Mouse (Mus musculus) erythroid progenitor cell, adult 5-6 weeks (primary cell): Measurements from ENCODE around the gene Caap1. TPM values are rescaled to one million over a fixed set of nuclear protein-coding genes. Genes with fewer than 3 reads are reported as not detected.

Source experiments
- ATAC-seq: replicated peaks from 2 replicates; pipeline ENCODE4 v1.8.0; 2016; ENCODE audit warnings: moderate number of reproducible peaks, mild to moderate bottlenecking, moderate TSS enrichment, inconsistent platforms; ENCODE audit not compliant: poor library complexity, low FRiP score, severe bottlenecking
- total RNA-seq, 2 experiments: library from RNA; stranded (forward) in 1 of 2; stranded (reverse) in 1 of 2; fragments of 150-400 nt in 1 of 2; fragments of 186-747, 209-891 nt in 1 of 2; gene quantifications; 2 replicates each; pipeline versions ENCODE4 v1.2.3 to v1.2.4; 2015 to 2017; ENCODE audit warnings: low replicate concordance in 2 of 2

Gene Caap1
- total RNA-seq (2015; ENCODE audit: low replicate concordance) (7.2 and 15.5 TPM in 2 replicates), total RNA-seq (2017; ENCODE audit: low replicate concordance) (16.0 and 39.1 TPM in 2 replicates)

- peak; percentile 99 for ATAC-seq
Measured at GRCm38 (mm10) chr4:94556265-94557054, at the start of gene Caap1, which contains the start of gene Gm10306. Caap1 (minus strand) TSS chr4:94556796. Gm10306 (plus strand) TSS chr4:94556546.

DNA sequence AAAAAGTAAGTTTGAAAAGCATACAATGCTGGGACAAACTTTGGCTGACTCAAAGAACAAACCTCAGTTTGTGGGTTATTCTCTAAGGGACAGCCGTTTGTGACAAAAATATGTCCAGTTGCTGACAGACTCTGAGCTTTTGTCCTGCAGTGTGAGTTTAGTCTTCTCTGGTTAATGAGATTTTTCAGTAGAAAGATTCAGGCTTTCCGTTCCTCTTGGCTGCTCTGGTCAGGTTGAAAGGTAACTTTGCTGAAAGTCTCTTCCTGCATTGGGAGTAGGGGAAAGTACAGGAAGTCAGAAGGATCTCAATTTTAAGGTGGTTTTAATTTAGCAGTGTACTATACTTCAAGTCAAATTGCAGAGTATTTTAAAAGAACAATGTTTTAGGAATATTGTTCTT lies 49.0 kb upstream of the Caap1 start:
- no peak for ATAC-seq

GRCm38 (mm10) chr4:94604452-94605019 lies 47.9 kb upstream of the Caap1 start:
- no peak for ATAC-seq

DNA sequence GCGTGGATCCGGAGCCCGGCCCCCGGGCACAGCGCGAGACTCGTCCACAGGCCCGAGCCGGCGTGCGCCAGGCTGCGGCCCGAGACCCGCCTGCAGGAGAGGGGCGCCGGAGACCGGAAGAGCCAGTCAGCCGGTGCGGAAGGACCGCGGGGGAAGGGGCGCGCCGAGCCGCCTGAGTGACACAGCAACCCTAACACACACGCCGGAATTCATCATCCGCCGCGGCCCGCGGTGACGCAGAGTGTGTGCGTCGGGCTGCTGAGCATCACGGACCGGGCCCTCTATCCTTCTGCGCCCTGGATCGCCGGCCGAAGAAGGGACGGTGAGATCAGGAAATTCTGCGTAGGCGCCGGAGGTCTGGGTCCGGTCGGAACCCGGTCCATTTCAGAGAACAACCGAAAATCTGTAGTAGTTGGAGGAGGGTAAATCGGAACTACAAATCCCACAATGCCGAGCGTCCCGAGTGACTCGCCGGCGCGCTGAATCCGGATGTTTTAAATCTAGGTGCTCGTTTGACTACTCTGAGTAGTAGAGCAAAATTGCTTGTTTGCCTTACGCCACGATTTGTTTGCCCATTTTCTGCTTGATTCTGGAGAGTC lies 46.5 kb upstream of the Caap1 start, which contains the start of gene Plaa:
TSS of gene Plaa (minus strand) at position 214 of the 599 bp plus-strand sequence.
- ATAC-seq = peak; percentile 95

- peak; percentile 48 for ATAC-seq
Measured at GRCm38 (mm10) chr4:94602496-94603030, 46.0 kb upstream of the Caap1 start.

DNA sequence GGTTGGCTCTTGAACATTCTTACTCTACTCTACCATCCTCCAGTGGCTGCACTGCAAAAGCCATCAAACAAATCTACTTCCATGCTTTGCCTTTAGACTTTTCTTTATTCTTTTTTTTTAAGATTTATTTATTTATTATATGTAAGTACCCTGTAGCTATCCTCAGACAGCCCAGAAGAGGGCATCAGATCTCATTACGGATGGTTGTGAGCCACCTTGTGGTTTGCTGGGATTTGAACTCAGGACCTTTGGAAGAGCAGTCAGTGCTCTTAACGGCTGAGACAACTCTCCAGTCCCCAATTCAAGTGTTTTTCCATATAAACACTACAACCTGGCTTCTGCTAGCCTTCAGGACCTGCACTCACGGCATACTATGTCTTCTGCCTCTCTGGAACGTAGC lies 44.8 kb upstream of the Caap1 start:
- ATAC-seq = no peak

- ATAC-seq = no peak
Measured at GRCm38 (mm10) chr4:94592709-94593108, 36.1 kb upstream of the Caap1 start.

DNA sequence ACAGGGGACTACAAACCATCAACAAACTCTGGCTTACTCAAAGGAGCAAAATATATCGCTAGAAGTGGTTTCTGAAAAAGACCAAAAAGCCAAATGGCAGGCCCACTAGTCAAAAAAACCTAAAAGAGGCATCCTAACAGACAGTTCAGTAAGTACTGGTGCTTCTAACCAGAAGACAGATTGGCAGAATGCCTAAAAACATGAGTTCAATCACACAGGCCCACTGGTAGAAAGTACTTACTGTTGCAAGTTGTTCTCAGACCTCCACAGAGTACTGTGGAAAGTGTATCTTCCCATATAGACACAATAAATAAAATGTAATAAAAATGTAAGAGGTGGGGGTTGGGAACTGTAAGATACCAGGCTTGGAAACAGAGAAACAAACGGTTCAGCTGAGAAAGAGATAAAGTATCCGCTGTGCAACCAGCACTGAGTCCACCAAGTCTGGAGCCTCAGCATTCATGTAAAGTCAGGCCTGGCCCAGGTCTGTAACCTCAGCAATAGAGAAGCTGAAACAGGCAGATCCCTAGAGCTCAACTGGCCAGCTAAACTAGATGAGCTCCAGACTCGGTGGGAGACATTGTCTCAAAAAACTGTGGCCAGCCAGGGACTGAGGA lies 35.3 kb upstream of the Caap1 start:
- ATAC-seq = no peak

DNA sequence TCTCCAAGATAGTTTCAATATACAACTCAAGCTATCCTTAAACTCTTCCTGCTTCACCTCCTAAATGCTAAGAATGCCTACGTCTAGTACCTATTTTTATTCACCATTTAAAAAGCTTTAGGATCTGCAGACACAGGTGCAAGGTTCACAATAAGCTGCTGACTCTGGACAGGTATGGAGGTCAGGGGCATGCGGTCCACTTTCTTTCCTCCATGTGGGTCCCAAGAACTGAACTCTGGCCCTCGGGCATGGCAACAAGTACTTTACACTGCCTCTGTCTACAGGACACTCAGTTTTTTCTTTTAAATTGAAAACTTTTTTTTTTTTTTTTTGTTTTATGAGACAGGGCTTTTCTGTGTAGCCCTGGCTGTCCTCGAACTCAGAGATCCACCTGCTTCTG lies 16.1 kb upstream of the Caap1 start:
- no peak for ATAC-seq

- no peak for ATAC-seq
Measured at GRCm38 (mm10) chr4:94564297-94564696, 7.7 kb upstream of the Caap1 start.

DNA sequence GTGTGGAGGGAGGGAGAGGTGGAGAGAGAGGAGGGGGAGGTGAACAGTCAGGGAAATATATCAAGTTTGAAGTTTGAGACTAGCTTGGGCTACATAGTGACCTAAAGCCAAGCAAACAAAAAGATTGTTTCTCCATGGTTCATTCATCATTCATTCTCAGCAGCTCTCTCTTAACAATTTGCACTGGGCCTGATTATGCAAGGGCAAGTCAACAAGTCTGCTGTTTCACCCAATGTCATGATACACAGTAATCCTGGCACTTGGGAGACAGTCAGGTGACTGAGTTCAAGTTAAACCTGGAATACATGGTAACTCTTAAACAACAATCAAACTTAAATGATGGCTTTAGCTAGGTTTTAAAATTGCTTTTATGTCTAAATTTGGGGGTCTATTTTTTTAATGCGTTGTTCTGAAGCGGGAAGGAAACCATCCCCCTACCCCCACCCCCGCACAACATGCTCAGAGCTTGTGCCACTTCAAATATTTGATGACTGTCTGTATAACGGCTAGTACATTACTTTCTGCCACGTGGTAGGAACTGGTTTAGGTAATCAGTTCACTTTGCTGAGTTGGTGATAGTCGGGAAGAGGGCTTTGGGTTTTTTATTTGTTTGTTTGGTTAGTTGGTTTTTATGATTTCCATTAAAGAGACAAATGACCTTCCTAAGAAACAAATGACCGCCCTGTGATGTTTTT lies 5.5 kb upstream of the Caap1 start:
- no peak for ATAC-seq

GRCm38 (mm10) chr4:94560316-94560715 lies 3.7 kb upstream of the Caap1 start:
- no peak for ATAC-seq

DNA sequence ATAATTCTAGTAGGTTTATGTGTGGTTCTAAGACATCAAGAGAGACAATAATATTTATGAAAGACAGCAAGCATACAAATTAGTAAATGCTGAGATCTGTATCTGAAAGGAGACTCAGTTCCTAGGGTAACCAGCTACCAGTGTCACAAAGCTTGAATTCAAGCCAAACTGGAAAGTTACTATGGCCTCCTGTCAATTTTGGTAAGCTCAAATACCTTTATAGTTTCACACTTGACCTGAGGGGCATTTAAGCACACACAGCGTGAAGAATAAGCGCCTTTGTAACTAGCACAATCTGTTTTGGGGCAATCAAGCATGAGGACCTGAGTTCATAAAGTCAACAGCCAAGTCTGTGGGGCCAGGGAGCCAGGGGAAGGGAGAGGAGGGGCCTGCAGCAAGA lies 2.7 kb upstream of the Caap1 start:
- no peak for ATAC-seq

- ATAC-seq = no peak
Measured at GRCm38 (mm10) chr4:94557145-94557544, 549 bp upstream of the Caap1 start.

GRCm38 (mm10) chr4:94554955-94555494 lies 1.6 kb downstream of the Caap1 start:
- ATAC-seq = no peak

- ATAC-seq = no peak
Measured at GRCm38 (mm10) chr4:94544321-94544720, 12.3 kb downstream of the Caap1 start.

- ATAC-seq = no peak
Measured at GRCm38 (mm10) chr4:94543041-94543440, 13.6 kb downstream of the Caap1 start.

DNA sequence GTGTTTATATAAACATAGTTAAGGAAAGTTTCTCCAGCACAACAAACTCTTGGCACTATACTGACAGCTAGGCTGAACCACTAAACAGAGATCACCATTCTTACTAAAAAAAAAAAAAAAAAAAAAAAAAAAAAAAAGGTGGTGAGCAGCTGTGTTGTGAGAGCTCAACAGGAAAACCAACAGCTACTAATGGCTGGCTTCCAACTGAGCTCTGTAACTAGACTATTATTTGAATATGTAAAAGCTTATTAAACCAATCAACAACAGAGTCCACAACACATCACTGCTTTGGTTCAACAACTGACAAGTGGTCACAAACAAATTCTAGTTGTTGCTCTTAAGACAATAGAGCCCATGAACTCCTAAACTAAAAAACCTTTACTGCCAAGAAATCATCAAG lies 23.4 kb downstream of the Caap1 start:
- ATAC-seq = no peak

DNA sequence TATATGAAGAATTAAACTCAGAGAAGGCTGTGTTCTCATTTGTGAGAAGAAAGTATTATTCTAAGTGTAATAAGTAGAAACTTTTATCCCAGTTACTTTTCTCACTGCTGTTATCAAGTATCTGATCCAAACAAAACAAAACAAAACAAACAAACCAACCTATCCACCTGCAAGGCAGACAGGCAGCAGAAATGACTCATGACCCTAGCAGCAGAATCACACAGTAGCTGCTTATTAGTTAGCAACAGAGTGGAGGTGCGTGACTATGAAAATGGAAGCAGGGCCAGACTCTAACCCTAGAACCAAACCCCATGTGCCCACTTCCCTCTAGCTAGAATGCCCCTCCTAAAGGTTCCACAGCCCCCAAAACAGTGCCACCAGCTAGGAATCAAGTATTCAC lies 27.1 kb downstream of the Caap1 start:
- no peak for ATAC-seq
